Mouse (Mus musculus): ENCODE measurements around the gene Pcare.

Pcare gene

DNA sequence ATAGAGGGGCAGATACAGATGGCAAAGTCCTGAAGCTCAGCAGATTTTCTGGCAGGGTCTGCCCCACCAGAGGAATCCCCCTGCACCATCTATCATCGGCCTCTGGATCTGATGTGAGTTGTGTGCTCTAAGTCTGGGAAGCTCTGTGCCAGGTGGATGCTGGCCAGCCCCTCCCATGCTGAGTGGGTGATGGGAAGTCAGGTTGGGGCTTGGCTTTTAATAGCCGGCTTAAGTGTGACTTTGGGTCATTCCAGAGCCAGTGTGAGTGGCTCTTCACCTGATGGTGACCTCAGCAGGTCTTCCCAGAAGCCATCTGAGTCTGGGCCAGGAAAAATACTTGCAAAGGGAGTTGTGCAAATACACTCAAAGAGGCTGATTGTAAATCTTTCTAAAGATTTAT is 22.0 kb downstream of the Pcare start:
- DNase-seq (ENCODE audit: low spot score) = no peak

DNA sequence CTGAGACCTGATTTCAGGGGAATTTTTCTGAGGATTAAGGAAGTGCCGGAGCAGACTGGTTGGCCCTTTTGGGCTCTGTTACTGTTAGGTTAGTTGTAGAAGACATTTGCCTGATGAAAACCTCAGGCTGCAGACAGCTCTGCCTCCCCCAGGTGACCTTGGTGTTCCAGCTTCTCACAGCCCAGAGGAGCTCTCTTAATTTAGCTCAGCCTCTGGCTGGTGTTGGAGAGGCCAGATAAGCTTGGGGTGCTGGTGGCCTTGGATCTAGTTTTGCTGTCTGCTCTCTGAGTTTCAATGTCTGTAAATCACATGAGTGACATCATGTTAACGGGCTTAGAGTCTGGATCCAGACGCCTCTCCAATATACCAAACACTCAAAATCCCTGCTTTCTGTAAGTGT is 31.7 kb downstream of the Pcare start:
- DNase-seq (ENCODE audit: low spot score) = no peak

DNA sequence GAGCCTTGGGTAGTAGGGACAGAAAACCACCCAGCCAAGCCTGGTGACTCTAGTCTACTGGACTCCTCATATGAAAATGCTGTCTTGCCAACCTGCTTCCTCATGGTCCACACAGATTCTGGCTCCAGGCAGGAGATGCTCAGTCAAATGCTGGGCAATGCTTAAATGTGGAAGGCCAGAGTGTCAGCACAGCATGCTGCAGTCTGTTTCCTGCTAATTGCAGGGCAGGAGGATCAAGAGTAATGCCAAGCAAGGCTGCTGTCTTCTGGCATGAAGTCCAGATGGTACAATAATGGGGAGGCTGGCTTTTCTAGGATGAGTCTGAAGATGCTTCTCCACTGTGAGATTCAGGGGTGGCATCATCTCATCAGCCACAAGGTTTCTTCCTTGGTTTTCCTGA is 32.3 kb downstream of the Pcare start:
- no peak for DNase-seq (ENCODE audit: low spot score)

DNA sequence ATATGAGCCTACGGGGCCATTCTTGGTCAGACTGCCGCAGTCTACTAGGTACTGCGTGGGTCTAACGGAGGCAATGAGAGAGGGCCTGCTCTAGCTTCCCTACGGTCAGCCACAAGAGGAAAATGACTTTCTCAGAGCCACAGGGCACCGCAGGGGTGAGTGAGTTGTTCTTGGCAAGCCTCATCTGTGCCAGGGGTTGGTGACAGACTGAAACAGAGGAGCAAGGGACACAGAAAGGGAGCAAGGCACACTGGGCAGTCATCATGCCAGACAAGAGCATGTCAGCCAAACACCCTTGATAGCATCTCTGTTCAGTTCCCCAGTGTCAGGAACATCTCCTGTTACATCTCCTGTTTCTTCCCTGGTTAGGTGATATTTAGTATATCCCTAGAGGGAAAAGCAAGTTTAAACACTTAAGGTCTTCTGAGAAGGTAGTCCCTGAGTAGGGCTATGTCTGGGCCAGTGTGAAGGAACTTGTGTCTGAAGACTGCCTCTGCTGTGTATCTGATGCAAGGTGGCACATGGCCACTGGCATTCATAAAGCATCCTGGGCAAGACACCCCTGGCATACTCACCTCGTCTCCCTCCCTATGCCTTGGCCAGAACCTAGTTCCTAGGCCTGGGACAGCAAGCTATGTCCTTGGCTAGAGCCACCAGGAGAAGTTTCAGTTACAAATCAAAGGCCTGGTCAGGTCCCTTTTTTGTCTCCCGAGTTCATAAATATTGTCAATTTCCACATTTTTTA is 34.6 kb downstream of the Pcare start:
- DNase-seq (ENCODE audit: low spot score) = no peak

DNA sequence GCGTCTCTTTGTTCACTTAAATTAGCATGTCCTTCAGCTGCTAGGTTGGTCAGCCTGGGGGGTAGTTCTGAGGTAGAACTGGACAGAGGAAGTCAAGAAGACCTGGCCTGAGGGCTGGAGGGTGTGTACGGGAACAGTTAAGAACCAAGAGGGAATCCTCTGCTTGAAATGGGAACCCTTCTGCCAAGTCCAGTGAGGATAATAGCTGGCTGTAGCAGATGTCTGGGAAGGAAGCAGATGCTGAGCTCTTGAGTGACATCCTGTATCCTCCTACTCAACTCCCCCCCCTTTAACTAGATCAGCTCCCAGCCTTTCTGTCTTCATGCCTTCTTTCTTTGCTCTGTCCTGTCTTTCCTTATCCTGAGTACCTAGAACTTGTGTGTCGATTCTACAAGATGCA is 37.7 kb downstream of the Pcare start:
- DNase-seq (ENCODE audit: low spot score) = no peak

DNA sequence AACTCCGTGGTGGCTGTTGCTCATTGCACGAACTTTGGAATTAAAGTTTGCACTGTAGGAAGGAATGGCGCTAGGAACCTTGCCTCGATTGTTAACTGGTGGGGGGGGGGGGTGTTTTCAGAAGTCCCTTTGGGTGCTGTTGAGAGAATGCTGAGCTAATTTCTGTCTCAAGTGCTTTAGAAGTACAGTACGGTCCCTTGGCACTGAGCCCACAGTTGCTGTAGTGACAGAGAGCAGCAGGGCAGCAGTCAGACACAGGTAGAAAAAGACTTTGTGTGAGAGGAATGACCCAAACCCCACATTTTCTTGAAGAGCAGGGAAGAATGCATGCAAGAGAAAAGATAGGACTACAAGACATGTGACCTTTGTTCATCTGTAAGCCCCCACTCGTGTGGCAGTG is 40.4 kb downstream of the Pcare start:
- DNase-seq (ENCODE audit: low spot score) = no peak

DNA sequence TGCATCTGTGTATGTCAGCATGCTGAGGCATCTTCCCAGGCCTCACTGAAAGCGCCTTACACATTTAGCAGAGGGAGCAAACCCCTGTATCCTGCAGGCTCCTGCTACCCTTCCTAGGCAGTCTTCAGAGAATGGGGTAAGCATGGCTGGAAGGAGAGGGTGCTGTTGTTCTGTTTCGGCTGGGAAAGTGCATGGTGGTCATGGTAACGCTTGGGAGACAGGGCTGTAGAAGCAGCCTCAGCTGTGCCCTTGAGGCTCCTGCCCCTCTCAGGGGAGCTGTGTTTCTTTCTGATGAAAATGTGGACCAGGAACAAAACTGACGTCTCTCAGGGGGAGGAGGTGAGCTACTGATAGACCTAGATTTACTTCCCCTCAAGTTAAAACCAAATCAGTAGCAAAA is 45.0 kb downstream of the Pcare start:
- no peak for DNase-seq (ENCODE audit: low spot score)

DNA sequence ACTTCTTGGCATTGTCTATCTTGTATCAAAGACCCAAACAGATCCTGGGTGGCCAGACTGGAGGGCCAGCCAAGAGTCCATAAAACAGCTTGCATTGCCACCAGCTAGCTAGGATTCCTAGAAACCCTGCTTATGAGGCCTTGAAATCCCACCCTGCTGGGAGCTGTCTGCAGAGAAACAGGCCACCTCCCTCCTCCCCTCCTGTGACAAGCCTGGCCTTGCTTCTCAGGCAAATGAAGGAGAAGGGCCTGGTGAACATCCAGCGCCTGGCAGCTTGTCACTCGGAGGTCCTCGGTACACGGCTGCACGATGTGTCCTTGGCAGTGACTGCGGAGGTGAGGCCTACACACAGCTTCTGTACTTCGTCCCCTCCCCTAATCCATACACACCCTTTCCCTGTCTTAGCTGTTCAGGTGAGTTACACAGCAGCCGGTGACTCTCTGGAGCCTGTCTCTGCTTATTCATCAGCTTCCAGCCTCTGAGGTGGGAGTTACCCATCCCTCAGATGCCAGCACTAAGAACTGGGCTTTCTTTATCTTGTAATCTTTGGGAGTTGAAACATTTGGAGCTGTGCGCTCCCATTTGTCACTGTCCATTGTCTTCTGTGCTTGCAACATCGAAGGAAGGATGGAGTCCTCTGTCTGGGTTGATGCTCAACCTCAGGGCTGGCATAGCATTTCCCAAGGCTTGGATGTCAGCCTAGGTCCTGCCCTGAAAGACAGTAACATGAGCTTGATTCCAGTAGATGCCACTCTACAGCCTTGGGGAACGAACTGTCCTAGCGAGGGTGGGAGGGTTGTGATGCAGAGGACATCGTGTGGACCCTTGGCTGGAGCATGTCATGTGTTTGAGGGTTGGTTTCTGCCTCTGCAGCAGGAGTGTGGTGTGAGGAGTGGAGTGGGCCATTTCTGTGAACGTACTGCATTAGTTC is 46.9 kb downstream of the Pcare start:
- DNase-seq (ENCODE audit: low spot score) = no peak

DNA sequence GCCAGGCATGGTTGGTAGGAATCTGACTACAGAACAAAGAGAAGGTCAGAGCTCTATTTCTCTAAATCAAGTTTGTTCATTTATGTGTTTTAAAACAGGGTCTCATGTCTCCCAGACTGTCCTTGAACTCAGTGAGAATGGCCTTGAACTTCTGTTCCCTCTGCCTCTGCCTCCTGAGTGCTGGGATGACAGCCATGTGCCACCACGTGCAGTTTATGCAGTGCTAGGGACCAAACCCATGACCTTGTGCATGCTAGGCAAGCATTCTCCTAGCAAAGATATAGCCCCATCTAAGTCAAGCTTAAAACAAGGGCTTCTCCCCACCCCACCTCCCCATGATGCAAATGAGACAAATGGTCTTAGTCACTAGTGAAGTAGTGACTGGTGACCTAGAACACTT is 47.6 kb downstream of the Pcare start:
- DNase-seq (ENCODE audit: low spot score) = no peak

DNA sequence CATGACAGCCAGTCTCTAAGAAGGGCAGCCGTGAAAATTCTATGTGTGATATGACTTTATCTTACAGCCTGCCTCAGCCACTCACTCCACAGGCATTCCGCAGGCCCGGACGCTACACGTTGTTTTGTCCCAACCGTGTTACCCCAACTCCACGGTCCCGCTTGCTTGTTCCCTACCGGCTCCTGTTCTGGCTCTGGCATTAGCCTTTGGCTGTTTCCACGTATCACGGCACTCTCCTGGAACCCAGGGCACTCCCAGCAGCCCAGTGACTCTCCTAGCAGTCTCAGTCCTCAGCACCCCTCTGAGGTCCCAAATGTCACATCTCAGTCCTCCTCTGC is 54.1 kb downstream of the Pcare start:
- DNase-seq (ENCODE audit: low spot score) = no peak

DNA sequence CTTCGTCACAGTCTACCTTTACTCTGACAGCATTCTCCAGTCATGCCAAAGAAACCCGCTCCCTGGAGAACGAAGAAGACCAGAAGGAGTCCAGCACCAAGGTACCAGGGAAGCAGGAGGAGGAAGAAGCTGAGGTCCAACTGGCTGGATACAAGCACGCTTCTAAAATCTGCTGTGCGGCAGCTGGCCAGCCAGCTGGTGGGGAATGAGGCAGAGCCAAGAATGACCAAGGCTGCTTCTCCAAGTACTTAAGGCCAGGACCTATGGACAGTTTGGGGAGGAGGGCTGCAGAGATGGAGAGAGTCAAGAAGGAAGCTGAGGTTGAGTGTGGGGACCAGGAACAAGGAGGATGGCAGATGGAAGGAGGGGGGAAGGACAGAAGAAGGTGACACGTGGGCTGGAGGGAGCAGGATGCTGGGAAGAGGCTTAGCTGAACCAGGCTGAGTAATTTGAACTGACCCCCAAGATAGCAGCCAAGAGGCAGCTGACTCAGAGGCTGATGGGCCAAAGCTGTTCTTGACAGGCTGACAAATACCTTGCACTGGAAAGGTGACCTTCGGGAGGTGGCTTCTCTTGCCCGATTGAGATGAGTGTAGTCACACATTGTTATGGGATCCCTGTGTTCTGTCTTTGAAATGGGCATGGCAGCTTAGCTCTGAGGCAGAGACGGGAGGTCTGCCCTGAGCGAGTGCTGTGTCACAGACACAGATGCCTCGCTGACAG is 54.6 kb downstream of the Pcare start:
- no peak for DNase-seq (ENCODE audit: low spot score)

DNA sequence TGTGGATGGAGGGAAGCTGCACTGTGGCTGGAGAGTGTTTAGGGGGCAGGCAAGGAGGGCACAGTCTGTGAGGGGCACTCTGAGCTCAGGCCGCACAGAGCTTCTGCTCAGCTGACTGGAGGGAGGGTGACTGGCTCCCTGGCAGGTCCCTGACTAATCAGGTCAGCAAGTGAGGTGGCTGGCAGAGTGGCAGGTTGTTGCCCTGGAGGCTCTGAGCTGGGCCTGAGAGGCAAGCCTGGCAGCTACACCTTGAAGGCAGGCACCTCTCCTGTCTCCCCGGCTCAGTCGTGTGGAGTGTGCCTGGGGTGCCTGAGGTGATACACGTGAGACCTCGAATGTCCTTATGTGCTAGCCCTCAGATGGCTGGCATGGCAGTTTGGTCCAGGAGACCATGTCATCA is 56.3 kb downstream of the Pcare start:
- no peak for DNase-seq (ENCODE audit: low spot score)

DNA sequence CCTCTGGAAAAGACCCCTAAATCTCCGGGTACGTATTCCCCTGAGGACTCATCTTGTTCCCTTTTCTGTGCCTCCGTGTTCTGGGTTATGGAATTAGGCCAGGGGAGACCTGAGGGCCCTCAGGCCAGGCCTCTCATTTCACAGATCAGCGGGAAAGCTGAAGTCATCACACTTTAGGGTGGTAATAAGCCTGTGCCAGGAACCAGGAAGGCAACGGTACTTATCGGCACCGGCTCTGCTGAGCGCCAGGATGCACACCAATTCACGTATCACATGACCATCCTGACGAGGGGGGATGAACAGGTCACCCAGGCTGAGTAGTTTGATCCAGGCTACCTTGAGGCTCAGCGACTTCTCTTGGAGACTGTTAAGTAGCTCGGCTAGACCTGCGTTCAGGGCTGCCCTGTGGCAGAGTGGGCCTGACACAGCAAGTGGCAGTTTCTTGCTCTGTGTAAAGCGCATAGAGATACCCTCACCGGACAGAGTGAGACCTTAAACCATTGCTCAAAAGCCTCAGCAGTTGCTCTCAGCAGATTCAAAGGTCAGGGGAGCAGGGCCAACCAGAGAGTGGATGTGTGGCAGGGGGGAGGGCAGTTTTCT is 56.9 kb downstream of the Pcare start:
- DNase-seq (ENCODE audit: low spot score) = no peak

DNA sequence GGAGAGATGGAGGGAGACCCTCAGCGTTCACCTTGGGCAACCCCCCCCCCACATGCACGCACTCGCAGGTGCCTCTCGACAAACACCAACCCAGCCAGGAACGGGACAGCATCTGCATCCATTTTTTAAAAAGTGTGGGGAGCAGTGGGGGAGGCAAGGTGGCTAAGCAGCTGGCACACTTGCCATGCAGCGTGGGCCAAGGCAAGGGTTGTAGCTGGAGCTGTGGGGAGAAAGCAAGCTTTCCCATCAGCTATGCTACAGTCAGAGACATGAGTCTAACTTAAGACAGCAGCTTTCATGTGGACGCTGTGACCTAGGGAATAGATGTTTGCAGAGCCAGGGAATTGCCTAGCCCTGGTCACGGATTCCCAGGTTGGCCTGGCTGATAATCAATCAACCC is 57.5 kb downstream of the Pcare start:
- no peak for DNase-seq (ENCODE audit: low spot score)

DNA sequence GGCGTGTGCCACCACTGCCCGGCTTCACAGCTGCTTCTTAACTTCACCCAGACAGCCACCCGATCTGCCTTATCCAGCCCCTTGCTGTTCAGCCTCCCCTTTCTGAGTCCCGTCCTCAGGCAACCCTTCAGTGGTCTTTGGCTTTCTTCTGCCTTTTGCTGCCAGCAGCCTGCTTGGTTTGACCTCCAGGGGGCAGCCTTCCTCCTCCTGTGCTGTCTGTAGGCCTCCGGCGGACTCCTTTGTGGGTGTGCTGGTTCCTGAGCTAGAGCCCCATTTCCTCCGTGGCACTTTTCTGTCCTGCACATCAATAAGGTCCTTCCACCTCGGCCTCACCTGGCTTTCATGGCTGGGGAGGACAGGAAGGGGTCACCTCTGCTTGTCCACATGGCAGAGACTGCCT is 58.9 kb downstream of the Pcare start:
- no peak for DNase-seq (ENCODE audit: low spot score)
